Mouse (Mus musculus): ENCODE measurements around the gene Dtnbp1. TPM values are rescaled to one million over a fixed set of nuclear protein-coding genes. Genes with fewer than 3 reads are reported as not detected.

The Dtnbp1 gene
- polyA plus RNA-seq, 1 experiment = 107 TPM

GRCm38 (mm10) chr13:44986352-44986751 is 15.6 kb downstream of the Dtnbp1 start:
- Histone ChIP-seq H3K27ac (ENCODE audit: insufficient read depth, low read depth, low read length) (no peak overlapping the region), H3K4me3 (ENCODE audit: insufficient read depth, low read length) (no peak overlapping the region), H3K4me1 (ENCODE audit: control insufficient read depth, insufficient read depth, low read length) (peaks cover 19% of the 10 kb centered on the region)
- TF ChIP-seq POLR2A (IDR thresholded peaks at IDR 0.05; ENCODE audit: borderline replicate concordance, low read depth, low read length) = no peak

- TF ChIP-seq POLR2A (IDR thresholded peaks at IDR 0.05; ENCODE audit: borderline replicate concordance, low read depth, low read length) = no peak
- TF ChIP-seq CTCF (IDR thresholded peaks at IDR 0.05; ENCODE audit: low read depth, low read length) = no peak
- H3K4me1 ChIP-seq (ENCODE audit: control insufficient read depth, insufficient read depth, low read length) = peaks cover 19% of the 10 kb centered on the region
- H3K27ac ChIP-seq (ENCODE audit: insufficient read depth, low read depth, low read length) = peak overlapping the region; percentile 13; the same call in 1 of the 2 replicates
- no peak overlapping the region for H3K4me3 ChIP-seq (ENCODE audit: insufficient read depth, low read length)
Observed at GRCm38 (mm10) chr13:44985321-44985720, 16.6 kb downstream of the Dtnbp1 start.

- Histone ChIP-seq H3K4me3 (ENCODE audit: insufficient read depth, low read length) (no peak overlapping the region), H3K4me1 (ENCODE audit: control insufficient read depth, insufficient read depth, low read length) (peaks cover 19% of the 10 kb centered on the region)
- TF ChIP-seq POLR2A (IDR thresholded peaks at IDR 0.05; ENCODE audit: borderline replicate concordance, low read depth, low read length) (no peak), CTCF (IDR thresholded peaks at IDR 0.05; ENCODE audit: low read depth, low read length) (no peak)
Observed at GRCm38 (mm10) chr13:44983635-44984401, 18.1 kb downstream of the Dtnbp1 start.

GRCm38 (mm10) chr13:44982799-44983198 is 19.1 kb downstream of the Dtnbp1 start:
- no peak overlapping the region for H3K4me3 ChIP-seq (ENCODE audit: insufficient read depth, low read length)
- H3K27ac ChIP-seq (ENCODE audit: insufficient read depth, low read depth, low read length) = no peak overlapping the region
- peaks cover 19% of the 10 kb centered on the region for H3K4me1 ChIP-seq (ENCODE audit: control insufficient read depth, insufficient read depth, low read length)
- TF ChIP-seq POLR2A (IDR thresholded peaks at IDR 0.05; ENCODE audit: borderline replicate concordance, low read depth, low read length) (no peak), CTCF (IDR thresholded peaks at IDR 0.05; ENCODE audit: low read depth, low read length) (no peak)

More at GRCm38 (mm10) chr13:44983635-44984401, 18.1 kb downstream of the Dtnbp1 start:
- H3K27ac ChIP-seq (ENCODE audit: insufficient read depth, low read depth, low read length) = no peak overlapping the region

GRCm38 (mm10) chr13:44979433-44979832 is 22.5 kb downstream of the Dtnbp1 start:
- TF ChIP-seq POLR2A (IDR thresholded peaks at IDR 0.05; ENCODE audit: borderline replicate concordance, low read depth, low read length) = no peak
- peaks cover 4% of the 10 kb centered on the region; the same call in 1 of the 2 replicates for H3K4me1 ChIP-seq (ENCODE audit: control insufficient read depth, insufficient read depth, low read length)
- no peak overlapping the region for H3K27ac ChIP-seq (ENCODE audit: insufficient read depth, low read depth, low read length)
- H3K4me3 ChIP-seq (ENCODE audit: insufficient read depth, low read length) = no peak overlapping the region

- H3K27ac ChIP-seq (ENCODE audit: insufficient read depth, low read depth, low read length) = no peak overlapping the region
- TF ChIP-seq POLR2A (IDR thresholded peaks at IDR 0.05; ENCODE audit: borderline replicate concordance, low read depth, low read length) (no peak), CTCF (IDR thresholded peaks at IDR 0.05; ENCODE audit: low read depth, low read length) (no peak)
- no peak overlapping the region for H3K4me3 ChIP-seq (ENCODE audit: insufficient read depth, low read length)
- H3K4me1 ChIP-seq (ENCODE audit: control insufficient read depth, insufficient read depth, low read length) = no peaks in the 10 kb centered on the region
Observed at GRCm38 (mm10) chr13:44977483-44978141, 24.3 kb downstream of the Dtnbp1 start.

- Histone ChIP-seq H3K4me1 (ENCODE audit: control insufficient read depth, insufficient read depth, low read length) (no peaks in the 10 kb centered on the region), H3K4me3 (ENCODE audit: insufficient read depth, low read length) (no peak overlapping the region), H3K27ac (ENCODE audit: insufficient read depth, low read depth, low read length) (no peak overlapping the region)
- TF ChIP-seq POLR2A (IDR thresholded peaks at IDR 0.05; ENCODE audit: borderline replicate concordance, low read depth, low read length) = no peak
- no peak for TF ChIP-seq CTCF (IDR thresholded peaks at IDR 0.05; ENCODE audit: low read depth, low read length)
Observed at GRCm38 (mm10) chr13:44977059-44977458, 24.9 kb downstream of the Dtnbp1 start.

- Histone ChIP-seq H3K4me3 (ENCODE audit: insufficient read depth, low read length) (no peak overlapping the region), H3K4me1 (ENCODE audit: control insufficient read depth, insufficient read depth, low read length) (peaks cover 6% of the 10 kb centered on the region)
- TF ChIP-seq CTCF (IDR thresholded peaks at IDR 0.05; ENCODE audit: low read depth, low read length) (no peak), POLR2A (IDR thresholded peaks at IDR 0.05; ENCODE audit: borderline replicate concordance, low read depth, low read length) (no peak)
Observed at GRCm38 (mm10) chr13:44960542-44961291, 41.2 kb downstream of the Dtnbp1 start.

GRCm38 (mm10) chr13:44957049-44957448 is 44.9 kb downstream of the Dtnbp1 start:
- H3K27ac ChIP-seq (ENCODE audit: insufficient read depth, low read depth, low read length) = no peak overlapping the region
- H3K4me3 ChIP-seq (ENCODE audit: insufficient read depth, low read length) = no peak overlapping the region
- peaks cover 15% of the 10 kb centered on the region for H3K4me1 ChIP-seq (ENCODE audit: control insufficient read depth, insufficient read depth, low read length)
- TF ChIP-seq CTCF (IDR thresholded peaks at IDR 0.05; ENCODE audit: low read depth, low read length) (no peak), POLR2A (IDR thresholded peaks at IDR 0.05; ENCODE audit: borderline replicate concordance, low read depth, low read length) (no peak)

More at GRCm38 (mm10) chr13:44960542-44961291, 41.2 kb downstream of the Dtnbp1 start:
- no peak overlapping the region for H3K27ac ChIP-seq (ENCODE audit: insufficient read depth, low read depth, low read length)

All from bone marrow macrophage, adult 2 months (primary cell).